Mouse (Mus musculus): ENCODE results near the gene Ttc28. TPM values are rescaled to one million over a fixed set of nuclear protein-coding genes. Genes with fewer than 3 reads are reported as not detected.
"Not testable (repeated sequence)": the region's sequence is repeated elsewhere in the genome, so short reads cannot be mapped to it uniquely, and the experiment has no call there.

Ttc28 gene
- total RNA-seq (2014; fragmentation: Nextera tagmentation) (1.0 and 6.2 TPM in 2 replicates), total RNA-seq (2017) (0.41 and 0.90 TPM in 2 replicates)

- ATAC-seq (replicated peaks; ENCODE audit: poor library complexity, severe bottlenecking), result peak; percentile 92
Observed at GRCm38 (mm10) chr5:110879584-110880374, at the start of gene Ttc28. Gene Ttc28 (plus strand): TSS chr5:110879803.

DNA sequence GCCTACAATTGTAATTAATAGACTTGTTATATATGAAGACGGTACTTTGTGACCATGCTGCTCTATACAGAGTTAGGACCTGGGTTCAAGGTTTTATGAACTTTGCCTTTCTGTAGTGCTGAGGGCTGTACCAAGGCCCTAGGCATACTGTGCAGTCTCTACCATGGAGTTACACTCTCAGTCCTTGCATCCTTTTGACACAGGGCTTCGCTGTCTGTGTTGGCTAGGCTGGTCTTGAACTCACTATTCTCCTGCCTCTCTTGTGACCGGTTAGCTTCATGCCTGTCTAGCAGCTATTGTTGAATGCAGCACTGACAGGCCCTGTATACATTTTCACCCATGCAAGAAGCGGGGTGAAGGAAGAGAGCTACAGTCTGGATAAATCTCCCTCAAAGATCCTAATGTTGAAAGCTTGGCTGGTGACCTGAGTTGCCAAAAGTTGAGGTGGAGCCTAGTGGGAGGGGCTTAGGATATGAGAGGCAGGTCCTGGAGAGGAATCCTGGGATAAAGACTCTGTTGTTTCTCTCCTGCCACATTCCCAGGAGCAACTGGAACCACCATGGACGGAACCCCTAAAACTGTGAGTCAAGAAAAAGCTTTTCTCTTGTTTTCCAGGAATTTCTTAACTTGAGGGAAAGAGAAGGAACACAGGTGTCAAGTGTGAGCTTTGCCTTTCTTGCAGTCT, 48.4 kb upstream of the Ttc28 start:
- no peak for ATAC-seq (replicated peaks; ENCODE audit: poor library complexity, severe bottlenecking)

GRCm38 (mm10) chr5:110835959-110836358, 43.6 kb upstream of the Ttc28 start:
- ATAC-seq (replicated peaks; ENCODE audit: poor library complexity, severe bottlenecking), result 0 out of 2 replicates have a peak, but pooled peaks have one; percentile 16

DNA sequence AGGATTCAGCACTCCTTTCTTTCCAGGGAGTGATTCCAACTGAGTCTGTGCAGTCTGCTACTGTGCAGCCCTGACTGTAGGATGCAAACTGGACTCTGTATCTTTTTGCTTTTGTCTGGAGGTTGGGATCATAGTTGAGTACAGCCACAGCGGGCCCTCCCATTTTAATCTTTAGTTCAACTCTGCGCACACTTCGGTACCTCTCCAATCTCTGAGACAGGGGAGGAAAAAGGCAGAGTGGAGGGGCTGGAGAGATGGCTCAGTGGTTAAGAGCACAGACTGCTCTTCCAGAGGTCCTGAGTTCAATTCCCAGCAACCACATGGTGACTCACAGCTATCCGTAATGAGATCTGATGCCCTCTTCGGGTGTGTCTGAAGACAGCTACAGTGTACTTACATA, 41.6 kb upstream of the Ttc28 start:
- ATAC-seq (replicated peaks; ENCODE audit: poor library complexity, severe bottlenecking), result not testable (repeated sequence)

- no peak for ATAC-seq (replicated peaks; ENCODE audit: poor library complexity, severe bottlenecking)
Observed at GRCm38 (mm10) chr5:110839038-110839677, 40.4 kb upstream of the Ttc28 start.

DNA sequence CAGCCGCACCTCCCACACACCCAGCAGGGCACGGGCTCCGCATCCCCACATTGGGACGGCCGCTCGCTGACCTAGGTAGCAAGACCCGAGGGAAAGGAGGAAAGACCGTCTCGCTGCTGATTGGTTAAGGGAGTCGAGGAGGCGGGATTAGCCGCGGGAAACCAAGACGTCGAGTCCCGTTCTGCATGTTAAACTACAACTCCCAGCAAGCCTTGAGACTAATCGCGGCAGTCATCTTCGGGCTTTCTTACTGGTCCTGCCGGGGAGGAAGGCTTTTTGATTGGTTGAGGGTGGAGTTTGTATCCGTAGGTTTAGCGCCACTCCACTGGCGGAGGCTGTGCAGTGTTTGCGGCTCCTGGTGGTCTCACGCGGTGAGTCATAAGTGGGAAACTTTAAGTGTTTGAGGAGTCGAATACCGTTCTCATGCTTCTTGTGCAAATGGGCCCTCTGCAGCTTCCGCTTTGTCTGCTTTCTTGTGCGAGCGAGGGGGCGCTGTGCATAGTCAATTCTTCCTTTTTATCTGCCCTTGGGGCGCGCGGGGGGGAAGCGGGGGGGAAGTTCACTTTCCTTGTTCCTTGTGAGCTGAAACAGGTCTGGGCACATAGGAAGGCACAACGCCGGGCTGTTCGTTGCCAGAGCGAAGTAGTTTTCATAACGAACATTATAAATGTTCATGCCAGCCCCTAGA, 39.8 kb upstream of the Ttc28 start, which contains the start of the genes Hscb and Chek2:
Gene Hscb (minus strand): TSS at position 100 of the 688 bp plus-strand sequence.
Gene Chek2 (plus strand): TSS at position 302 of the 688 bp plus-strand sequence.
- ATAC-seq (replicated peaks; ENCODE audit: poor library complexity, severe bottlenecking), result peak; percentile 86

DNA sequence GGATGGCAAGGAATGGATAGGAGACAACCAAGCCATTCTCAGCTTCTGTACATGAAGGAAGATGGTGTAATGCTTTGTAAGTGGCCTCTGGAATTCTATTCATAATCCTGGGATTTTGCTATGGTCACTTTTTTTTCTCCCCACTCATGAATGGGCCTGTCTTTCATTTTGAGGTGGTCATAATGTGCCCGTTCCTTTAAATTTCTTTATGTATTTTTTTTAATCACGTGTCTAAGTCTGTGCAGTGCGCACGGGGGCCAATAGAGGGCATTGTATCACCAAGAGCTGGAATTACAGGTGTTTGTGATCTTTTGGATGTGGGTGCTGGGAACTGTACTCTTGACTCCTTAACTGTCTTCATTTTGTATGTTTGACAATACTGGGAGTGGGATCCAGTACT, 39.1 kb upstream of the Ttc28 start:
- ATAC-seq (replicated peaks; ENCODE audit: poor library complexity, severe bottlenecking), result peak; percentile 12; the same call in 1 of the 2 replicates

GRCm38 (mm10) chr5:110841046-110841862, 38.3 kb upstream of the Ttc28 start:
- no peak for ATAC-seq (replicated peaks; ENCODE audit: poor library complexity, severe bottlenecking)

DNA sequence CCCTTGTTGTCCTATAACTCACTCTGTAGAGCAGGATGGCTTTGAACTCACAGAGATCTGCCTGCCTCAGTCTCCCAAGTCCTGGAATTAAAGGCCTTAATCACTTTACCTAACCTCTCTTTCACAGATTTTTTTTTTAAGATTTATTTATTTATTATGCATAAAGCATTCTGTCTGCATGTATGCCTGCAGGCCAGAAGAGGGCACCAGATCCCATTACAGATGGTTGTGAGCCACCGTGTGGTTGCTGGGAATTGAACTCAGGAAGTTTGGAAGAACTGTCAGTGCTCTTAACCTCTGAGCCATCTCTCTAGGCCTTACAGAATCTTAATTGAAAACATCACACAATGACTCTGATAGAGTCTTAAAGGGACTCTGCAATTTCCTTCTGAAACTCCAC, 26.6 kb upstream of the Ttc28 start:
- no peak for ATAC-seq (replicated peaks; ENCODE audit: poor library complexity, severe bottlenecking)

- no peak for ATAC-seq (replicated peaks; ENCODE audit: poor library complexity, severe bottlenecking)
Observed at GRCm38 (mm10) chr5:110857091-110857490, 22.5 kb upstream of the Ttc28 start.

DNA sequence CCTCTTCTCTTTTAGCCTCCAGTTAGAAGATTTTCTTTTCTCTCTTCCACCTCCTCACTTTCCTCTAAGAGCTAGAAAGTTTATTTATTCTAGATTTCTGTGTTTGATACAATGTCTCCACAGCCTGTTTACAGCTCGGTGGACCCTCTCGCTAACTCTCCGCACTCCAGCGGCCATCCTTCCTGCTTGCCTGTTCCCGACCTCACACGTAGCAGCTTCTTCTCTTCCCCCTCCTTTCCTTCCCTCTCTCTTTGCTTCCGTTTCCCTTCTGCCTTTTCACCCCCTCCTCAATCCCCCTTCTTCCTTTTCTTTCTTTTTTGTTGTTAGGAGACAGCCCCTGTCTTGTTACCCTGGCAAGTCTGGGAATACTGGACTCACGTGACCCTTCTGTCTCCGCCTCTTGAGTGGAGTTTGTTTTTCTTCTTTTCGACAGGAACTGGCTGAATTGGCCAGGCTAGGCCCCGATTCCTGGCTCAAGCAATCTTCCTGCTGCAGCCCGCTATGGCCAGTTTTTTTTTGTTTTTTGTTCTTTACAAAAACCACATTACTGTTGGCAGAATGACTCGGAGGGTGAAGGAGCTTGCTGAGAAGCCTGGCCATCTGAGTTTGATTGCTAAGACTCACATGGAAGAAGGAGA, 20.5 kb upstream of the Ttc28 start:
- no peak for ATAC-seq (replicated peaks; ENCODE audit: poor library complexity, severe bottlenecking)

GRCm38 (mm10) chr5:110860445-110860844, 19.2 kb upstream of the Ttc28 start:
- 0 out of 2 replicates have a peak, but pooled peaks have one; percentile 30 for ATAC-seq (replicated peaks; ENCODE audit: poor library complexity, severe bottlenecking)

- ATAC-seq (replicated peaks; ENCODE audit: poor library complexity, severe bottlenecking), result no peak
Observed at GRCm38 (mm10) chr5:110868460-110868859, 11.1 kb upstream of the Ttc28 start.

- ATAC-seq (replicated peaks; ENCODE audit: poor library complexity, severe bottlenecking), result no peak
Observed at GRCm38 (mm10) chr5:110869242-110869669, 10.3 kb upstream of the Ttc28 start.

GRCm38 (mm10) chr5:110873160-110873559, 6.4 kb upstream of the Ttc28 start:
- no peak for ATAC-seq (replicated peaks; ENCODE audit: poor library complexity, severe bottlenecking)

DNA sequence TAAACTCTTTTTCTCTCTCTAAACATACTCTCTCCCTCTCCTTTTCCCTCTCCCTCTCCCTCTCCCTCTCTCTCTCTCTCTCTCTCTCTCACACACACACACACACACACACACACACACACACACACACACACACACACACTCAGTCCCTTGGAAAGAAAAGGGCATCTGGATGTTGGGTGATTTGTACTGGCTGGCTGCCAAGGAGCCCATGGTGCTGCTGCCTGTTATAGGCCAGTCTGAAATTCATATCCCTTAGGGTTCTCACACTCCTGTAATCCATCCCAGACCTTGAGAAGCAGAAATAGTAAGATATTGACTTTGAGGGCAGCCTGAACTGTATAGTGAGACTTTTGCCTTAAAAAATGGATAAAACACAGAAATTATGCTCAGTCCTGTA, 4.9 kb upstream of the Ttc28 start:
- ATAC-seq (replicated peaks; ENCODE audit: poor library complexity, severe bottlenecking), result no peak

GRCm38 (mm10) chr5:110875286-110875685, 4.3 kb upstream of the Ttc28 start:
- ATAC-seq (replicated peaks; ENCODE audit: poor library complexity, severe bottlenecking), result no peak

GRCm38 (mm10) chr5:110877666-110878505, 1.7 kb upstream of the Ttc28 start:
- ATAC-seq (replicated peaks; ENCODE audit: poor library complexity, severe bottlenecking), result no peak
